Mouse (Mus musculus) hindbrain, embryonic 13.5 days (tissue): ENCODE results near the gene Lrrc59. TPM values are rescaled to one million over a fixed set of nuclear protein-coding genes. Genes with fewer than 3 reads are reported as not detected.
A peak's percentile ranks its signal among the peaks of the same experiment; 100 is the strongest.

Source experiments
- ATAC-seq: fragments of 200-750 bp; cut with Nextera tagmentation; 2 replicates; pipeline ENCODE4 v1.8.0; 2017; ENCODE audit warnings: moderate TSS enrichment; ENCODE audit not compliant: low FRiP score
- H3K27ac ChIP-seq: fragments of 300-500 bp; sonication (generic); 2 replicates; pipeline ENCODE4 v1.5.1; 2015; ENCODE audit warnings: inconsistent platforms, mild to moderate bottlenecking, moderate library complexity
- H3K27me3 ChIP-seq: fragments of 300-500 bp; sonication (generic); 2 replicates; pipeline ENCODE4 v1.6.1; 2015; ENCODE audit warnings: mild to moderate bottlenecking, inconsistent platforms
- H3K36me3 ChIP-seq: fragments of 300-500 bp; sonication (generic); 2 replicates; pipeline ENCODE4 v1.6.1; 2015; ENCODE audit warnings: mild to moderate bottlenecking, inconsistent platforms
- H3K4me1 ChIP-seq: fragments of 300-500 bp; sonication (generic); replicated peaks from 2 replicates; pipeline ENCODE4 v1.6.1; 2015; ENCODE audit warnings: inconsistent platforms
- H3K4me2 ChIP-seq: fragments of 300-500 bp; sonication (generic); 2 replicates; pipeline ENCODE4 v1.6.1; 2015; ENCODE audit warnings: inconsistent platforms, mild to moderate bottlenecking, moderate library complexity
- H3K4me3 ChIP-seq: fragments of 300-500 bp; sonication (generic); 2 replicates; pipeline ENCODE4 v1.5.1; 2015; ENCODE audit warnings: mild to moderate bottlenecking, inconsistent platforms
- H3K9ac ChIP-seq: fragments of 300-500 bp; sonication (generic); 2 replicates; pipeline ENCODE4 v1.6.1; 2015; ENCODE audit warnings: mild to moderate bottlenecking, inconsistent platforms
- H3K9me3 ChIP-seq: fragments of 300-500 bp; sonication (generic); 2 replicates; pipeline ENCODE4 v1.6.1; 2016; ENCODE audit warnings: inconsistent platforms
- WGBS: fragments of 180-500 bp; shearing (Covaris S2); methylation state at CpG from one replicate; pipeline ENCODE4 v1.1.7; 2015; 5-methylcytosine and 5-hydroxymethylcytosine counted together
- polyA plus RNA-seq: library from polyadenylated mRNA; unstranded; fragments of >200 nt; fragmentation: Nextera tagmentation; extraction: Ambion mirVana; gene quantifications from 2 replicates; pipeline ENCODE4 v1.2.1, GENCODE M21; 2015

The Lrrc59 gene
- polyA plus RNA-seq, 1 experiment from 2014 or later = 163 TPM

DNA sequence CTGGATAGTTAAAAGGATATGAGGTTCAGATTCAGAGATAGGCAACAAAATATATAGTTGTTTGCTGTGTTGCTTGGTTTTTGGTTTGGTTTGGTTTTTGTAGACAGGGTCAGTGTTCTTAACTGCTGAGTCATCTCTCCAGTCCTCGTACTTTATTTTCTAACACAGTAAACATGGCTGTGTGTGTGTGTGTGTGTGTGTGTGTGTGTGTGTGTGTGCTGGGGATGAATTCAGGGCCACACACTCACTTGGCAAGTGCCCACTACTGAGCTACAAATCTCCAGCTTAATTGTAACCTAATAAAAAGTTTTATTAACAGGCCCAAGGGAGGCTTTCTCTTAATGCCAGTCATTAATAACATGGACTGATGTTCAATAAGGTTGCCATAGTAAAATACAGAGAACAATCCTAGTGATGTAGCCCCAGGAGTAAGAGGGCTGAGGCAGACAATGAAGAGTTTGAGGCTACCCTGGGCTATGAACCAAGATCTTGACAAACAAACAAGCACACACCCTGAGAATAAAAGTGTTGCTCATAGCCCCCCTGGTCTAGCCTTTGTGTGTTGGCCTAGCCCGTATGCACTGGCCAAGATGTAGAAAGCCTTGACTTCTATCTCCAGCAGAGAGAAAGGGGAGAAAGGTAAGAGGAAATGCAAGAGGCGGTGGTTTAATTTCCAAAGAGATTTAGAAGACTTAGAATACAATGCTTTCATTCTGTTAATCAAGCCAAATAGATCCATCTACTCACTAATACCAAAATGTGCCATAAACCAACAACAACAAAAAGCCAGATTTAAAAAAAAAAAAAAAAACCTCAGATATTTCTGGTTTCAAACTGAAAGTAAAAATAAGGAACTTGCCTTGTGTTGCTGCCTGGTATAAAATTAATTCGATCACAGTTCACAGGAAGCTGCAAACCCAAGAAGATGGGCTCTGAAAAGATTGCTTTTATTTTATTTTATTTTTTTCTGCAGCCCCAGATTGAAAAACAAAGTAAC is 18.5 kb upstream of the Lrrc59 start:
- no peak overlapping the region for H3K27ac ChIP-seq
- H3K27me3 ChIP-seq = 0 out of 2 replicates have a peak, but pooled peaks cover 2% of the 10 kb centered on the region
- H3K4me3 ChIP-seq = no peak overlapping the region
- H3K4me2 ChIP-seq = no peak overlapping the region
- no peaks in the 10 kb centered on the region for H3K36me3 ChIP-seq
- ATAC-seq = 0 out of 2 replicates have a peak, but pooled peaks have one; percentile 36
- WGBS = 61% methylated on average over 4 of the region's 4 CpGs
- H3K4me1 ChIP-seq = no peaks in the 10 kb centered on the region
- H3K9ac ChIP-seq = no peak overlapping the region
- H3K9me3 ChIP-seq = no peaks in the 10 kb centered on the region

DNA sequence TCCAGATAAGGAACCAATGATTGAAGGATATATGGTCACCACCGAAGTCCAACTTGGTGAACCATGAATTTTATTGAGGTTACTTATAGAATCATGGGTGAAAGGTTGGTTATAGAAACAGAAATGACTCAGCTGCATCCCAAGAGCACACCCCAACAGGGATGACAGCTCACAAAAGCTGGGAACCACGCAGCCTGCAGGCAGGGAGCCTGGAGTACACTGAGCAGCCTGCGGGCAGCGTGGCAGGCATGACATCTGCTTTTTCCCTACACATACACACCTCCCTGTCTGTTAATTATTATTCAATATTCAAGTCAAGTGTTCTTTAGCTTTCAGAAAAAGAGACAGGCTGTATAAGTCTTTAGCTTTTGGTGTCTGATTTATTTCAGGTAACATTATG is 15.0 kb upstream of the Lrrc59 start:
- Histone ChIP-seq H3K27me3 (0 out of 2 replicates have a peak, but pooled peaks cover 2% of the 10 kb centered on the region), H3K36me3 (no peaks in the 10 kb centered on the region), H3K4me3 (no peak overlapping the region), H3K9me3 (no peaks in the 10 kb centered on the region), H3K27ac (no peak overlapping the region), H3K4me1 (no peaks in the 10 kb centered on the region), H3K4me2 (no peak overlapping the region), H3K9ac (no peak overlapping the region)
- WGBS = 76% methylated on average over 4 of the region's 4 CpGs
- ATAC-seq = no peak

DNA sequence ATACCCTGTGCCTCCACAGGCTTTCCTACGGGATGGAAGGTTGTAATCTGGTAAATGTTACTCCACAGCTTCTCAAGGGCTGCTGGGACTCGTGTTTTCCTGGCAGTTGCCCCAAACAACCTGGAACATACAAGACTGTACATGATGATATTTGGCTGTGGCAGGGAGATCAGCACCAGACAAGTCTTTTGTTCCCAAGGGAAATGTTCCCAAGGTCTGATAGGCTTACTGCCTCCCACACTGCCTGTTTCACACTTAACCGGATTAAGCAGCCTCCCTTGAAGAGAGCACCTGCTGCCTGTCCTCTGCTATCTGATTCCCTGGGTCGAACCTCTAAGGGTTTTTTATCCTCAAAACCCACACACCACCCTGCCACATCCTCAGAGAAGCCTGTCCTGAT is 14.1 kb upstream of the Lrrc59 start:
- Histone ChIP-seq H3K36me3 (no peaks in the 10 kb centered on the region), H3K9me3 (no peaks in the 10 kb centered on the region), H3K4me3 (no peak overlapping the region), H3K9ac (no peak overlapping the region), H3K27ac (no peak overlapping the region), H3K27me3 (0 out of 2 replicates have a peak, but pooled peaks cover 2% of the 10 kb centered on the region), H3K4me2 (no peak overlapping the region), H3K4me1 (no peaks in the 10 kb centered on the region)
- ATAC-seq = no peak
- WGBS = 39% methylated on average over 4 of the region's 4 CpGs

- no peak for ATAC-seq
- Histone ChIP-seq H3K4me2 (no peak overlapping the region), H3K27me3 (0 out of 2 replicates have a peak, but pooled peaks cover 2% of the 10 kb centered on the region), H3K4me3 (no peak overlapping the region), H3K9ac (no peak overlapping the region), H3K9me3 (no peaks in the 10 kb centered on the region), H3K4me1 (no peaks in the 10 kb centered on the region), H3K36me3 (no peaks in the 10 kb centered on the region), H3K27ac (no peak overlapping the region)
- WGBS = 96% methylated on average over 2 of the region's 2 CpGs
These were observed 11.9 kb upstream of the Lrrc59 start for GRCm38 (mm10) chr11:94617646-94618045.

DNA sequence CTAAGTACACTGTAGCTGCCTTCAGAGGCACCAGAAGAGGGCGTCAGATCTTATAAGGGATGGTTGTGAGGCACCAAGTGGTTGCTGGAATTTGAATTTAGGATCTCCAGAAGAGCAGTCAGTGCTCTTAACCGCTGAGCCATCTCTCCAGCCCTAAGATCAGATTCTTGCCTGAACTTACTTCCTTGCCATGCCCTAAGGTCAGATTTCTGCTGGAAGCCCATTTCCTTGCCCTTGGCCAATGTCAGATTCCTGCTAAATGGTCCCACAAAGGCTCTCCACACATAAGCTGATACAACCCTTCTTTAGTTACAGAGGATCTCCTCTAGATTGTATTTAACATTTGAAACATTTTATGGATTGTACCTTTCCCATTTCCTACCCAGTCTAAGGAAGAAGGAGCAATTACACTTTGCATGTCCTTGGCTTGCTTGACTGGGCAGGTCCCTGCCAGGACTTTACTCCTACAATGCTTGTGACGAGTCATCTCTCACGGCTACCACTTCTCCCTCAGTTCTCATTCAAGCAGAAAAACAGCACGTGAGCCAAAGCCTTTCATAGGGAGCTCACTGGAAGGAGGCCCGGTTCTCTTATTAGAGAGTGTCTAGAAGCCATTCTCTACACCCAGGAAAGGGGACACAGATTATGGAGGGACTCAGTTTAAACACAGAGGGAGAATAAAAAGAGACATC is 8.7 kb upstream of the Lrrc59 start:
- Histone ChIP-seq H3K27ac (no peak overlapping the region), H3K9me3 (no peaks in the 10 kb centered on the region), H3K36me3 (no peaks in the 10 kb centered on the region), H3K4me2 (no peak overlapping the region), H3K9ac (no peak overlapping the region), H3K4me3 (no peak overlapping the region), H3K4me1 (no peaks in the 10 kb centered on the region), H3K27me3 (no peaks in the 10 kb centered on the region)
- WGBS = 54% methylated on average over 6 of the region's 6 CpGs
- ATAC-seq = no peak

DNA sequence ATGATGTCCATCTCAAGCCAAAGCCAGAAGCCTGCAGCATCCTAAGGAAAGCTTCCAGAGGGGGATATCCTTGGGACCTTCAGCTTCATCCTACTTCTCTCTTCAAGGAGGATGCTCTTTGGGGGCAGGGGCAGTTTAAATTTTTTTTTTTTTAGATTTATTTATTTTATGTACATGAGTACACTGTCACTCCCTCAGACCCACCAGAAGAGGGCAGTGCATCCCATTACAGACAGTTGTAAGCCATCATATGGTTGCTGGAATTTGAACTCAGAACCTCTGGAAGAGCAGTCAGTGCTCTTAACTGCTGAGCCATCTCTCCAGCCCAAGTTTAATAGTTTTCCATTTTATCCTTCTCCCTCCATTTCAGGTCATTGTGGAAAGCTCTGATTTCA is 8.1 kb upstream of the Lrrc59 start:
- Histone ChIP-seq H3K27me3 (no peaks in the 10 kb centered on the region), H3K9me3 (no peaks in the 10 kb centered on the region), H3K9ac (no peak overlapping the region), H3K4me2 (no peak overlapping the region), H3K36me3 (no peaks in the 10 kb centered on the region), H3K4me3 (no peak overlapping the region), H3K4me1 (no peaks in the 10 kb centered on the region), H3K27ac (no peak overlapping the region)
- no peak for ATAC-seq

- Histone ChIP-seq H3K9ac (no peak overlapping the region), H3K4me1 (no peaks in the 10 kb centered on the region), H3K9me3 (no peaks in the 10 kb centered on the region), H3K4me3 (no peak overlapping the region), H3K36me3 (no peaks in the 10 kb centered on the region), H3K27ac (no peak overlapping the region), H3K27me3 (no peaks in the 10 kb centered on the region), H3K4me2 (no peak overlapping the region)
- WGBS = 83% methylated on average over 2 of the region's 2 CpGs
- no peak for ATAC-seq
These were observed 7.4 kb upstream of the Lrrc59 start for GRCm38 (mm10) chr11:94622162-94622561.

DNA sequence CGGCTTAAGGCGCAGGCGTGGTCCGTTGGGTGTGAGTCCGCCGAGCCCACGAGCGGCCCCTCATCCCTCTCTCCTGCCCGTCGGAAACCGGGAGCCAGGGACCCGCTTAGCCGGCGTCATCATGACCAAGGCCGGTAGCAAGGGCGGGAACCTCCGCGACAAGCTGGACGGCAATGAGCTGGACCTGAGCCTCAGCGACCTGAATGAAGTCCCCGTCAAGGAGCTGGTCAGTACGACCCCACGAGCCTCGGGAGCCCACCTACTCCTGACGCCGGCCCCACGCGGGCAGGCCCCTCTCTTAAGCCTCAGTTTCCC is 274 bp downstream of the Lrrc59 start:
- Histone ChIP-seq H3K27ac (peak overlapping the region; percentile 73), H3K27me3 (no peaks in the 10 kb centered on the region), H3K9me3 (no peaks in the 10 kb centered on the region), H3K36me3 (peaks cover 30% of the 10 kb centered on the region), H3K4me3 (peak overlapping the region; percentile 97), H3K9ac (peak overlapping the region; percentile 93), H3K4me1 (peaks cover 17% of the 10 kb centered on the region), H3K4me2 (peak overlapping the region; percentile 97)
- WGBS = under 1% methylated on average over 28 of the region's 28 CpGs
- peak; percentile 49 for ATAC-seq

- ATAC-seq = no peak
- 11% methylated on average over 26 of the region's 26 CpGs for WGBS
These were observed 838 bp downstream of the Lrrc59 start for GRCm38 (mm10) chr11:94630199-94631011.

DNA sequence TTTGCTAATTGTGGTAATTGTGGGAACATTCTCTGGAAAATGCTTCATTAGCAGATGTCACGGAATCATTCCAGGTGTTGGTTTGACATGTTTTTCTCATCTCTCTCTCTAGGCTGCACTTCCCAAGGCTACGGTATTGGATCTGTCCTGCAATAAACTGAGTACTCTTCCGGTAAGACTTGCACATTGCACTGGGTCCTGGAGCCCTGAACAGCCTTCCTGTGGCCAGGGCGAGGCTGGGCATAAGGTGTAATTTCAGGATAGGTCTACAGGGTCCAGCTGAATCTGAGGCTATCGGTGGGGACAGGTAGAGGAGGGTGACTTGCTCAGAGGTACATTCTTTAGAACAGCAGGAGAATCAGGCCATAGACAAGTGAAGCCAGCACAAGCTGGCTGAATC is 2.4 kb downstream of the Lrrc59 start:
- Histone ChIP-seq H3K27ac (no peak overlapping the region), H3K4me2 (no peak overlapping the region), H3K27me3 (no peaks in the 10 kb centered on the region), H3K4me1 (peaks cover 17% of the 10 kb centered on the region), H3K36me3 (peaks cover 51% of the 10 kb centered on the region), H3K4me3 (no peak overlapping the region), H3K9me3 (no peaks in the 10 kb centered on the region), H3K9ac (no peak overlapping the region)
- 95% methylated on average over 5 of the region's 5 CpGs for WGBS
- no peak for ATAC-seq

More at GRCm38 (mm10) chr11:94630199-94631011, 838 bp downstream of the Lrrc59 start:
- Histone ChIP-seq H3K4me2 (peak overlapping the region; percentile 97), H3K36me3 (peaks cover 36% of the 10 kb centered on the region), H3K4me1 (peaks cover 17% of the 10 kb centered on the region), H3K27ac (peak overlapping the region; percentile 73), H3K27me3 (no peaks in the 10 kb centered on the region), H3K9ac (peak overlapping the region; percentile 93), H3K4me3 (peak overlapping the region; percentile 97), H3K9me3 (no peaks in the 10 kb centered on the region)

GRCm38 (mm10) chr11:94632988-94633387 is 3.4 kb downstream of the Lrrc59 start:
- Histone ChIP-seq H3K27ac (no peak overlapping the region), H3K9me3 (no peaks in the 10 kb centered on the region), H3K4me2 (no peak overlapping the region), H3K27me3 (no peaks in the 10 kb centered on the region), H3K36me3 (peaks cover 62% of the 10 kb centered on the region), H3K9ac (no peak overlapping the region), H3K4me3 (no peak overlapping the region), H3K4me1 (peaks cover 17% of the 10 kb centered on the region)
- 87% methylated on average over 8 of the region's 8 CpGs for WGBS
- ATAC-seq = no peak

GRCm38 (mm10) chr11:94634431-94634830 is 4.9 kb downstream of the Lrrc59 start:
- no peaks in the 10 kb centered on the region for H3K27me3 ChIP-seq
- ATAC-seq = no peak
- H3K36me3 ChIP-seq = peaks cover 76% of the 10 kb centered on the region
- 93% methylated on average over 5 of the region's 5 CpGs for WGBS
- no peaks in the 10 kb centered on the region for H3K9me3 ChIP-seq
- H3K4me1 ChIP-seq = peaks cover 15% of the 10 kb centered on the region
- no peak overlapping the region for H3K27ac ChIP-seq
- H3K4me3 ChIP-seq = no peak overlapping the region
- H3K9ac ChIP-seq = no peak overlapping the region
- no peak overlapping the region for H3K4me2 ChIP-seq
